Mouse (Mus musculus) c-Kit-positive CD71-negative TER-119-negative erythroid progenitor cells, embryonic 14.5 days (primary cell): ENCODE measurements around the gene Clba1.
A peak's percentile ranks its signal among the peaks of the same experiment; 100 is the strongest.

Experiments
- DNase-seq: peaks from one replicate; pipeline ENCODE4 v3.0.0-alpha.2; 2013; ENCODE audit warnings: low read depth

Clba1 gene

GRCm38 (mm10) chr12:112808587-112809364 lies at the start of gene Clba1:
Clba1 (plus strand) TSS chr12:112808937.
- peak; percentile 85 for DNase-seq

- DNase-seq: no peak
Measured at GRCm38 (mm10) chr12:112759471-112759870, 49.3 kb upstream of the Clba1 start.

- DNase-seq: peak; percentile 46
Measured at GRCm38 (mm10) chr12:112760154-112760926, 48.4 kb upstream of the Clba1 start, which contains the start of gene Pld4. Pld4 (plus strand) TSS chr12:112760655.

DNA sequence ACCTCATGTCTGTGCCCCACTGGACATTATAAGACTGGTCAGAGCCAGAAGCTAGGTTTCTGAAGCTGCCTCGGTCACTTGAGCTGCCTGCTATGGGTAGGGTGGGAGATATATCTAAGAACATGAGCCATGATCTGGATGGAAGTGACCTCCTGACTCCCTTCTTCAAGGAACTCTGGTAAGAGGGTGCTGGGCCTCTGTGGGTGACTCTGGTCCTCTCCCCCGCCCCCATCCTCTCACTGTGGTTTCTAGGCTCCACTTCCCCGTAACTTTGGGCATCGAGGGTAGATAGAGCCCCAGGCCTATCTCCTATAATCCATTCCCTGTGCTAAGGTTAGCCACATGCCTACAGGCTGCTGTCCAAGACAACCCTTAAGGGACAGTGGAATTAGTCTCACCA lies 47.3 kb upstream of the Clba1 start:
- no peak for DNase-seq

DNA sequence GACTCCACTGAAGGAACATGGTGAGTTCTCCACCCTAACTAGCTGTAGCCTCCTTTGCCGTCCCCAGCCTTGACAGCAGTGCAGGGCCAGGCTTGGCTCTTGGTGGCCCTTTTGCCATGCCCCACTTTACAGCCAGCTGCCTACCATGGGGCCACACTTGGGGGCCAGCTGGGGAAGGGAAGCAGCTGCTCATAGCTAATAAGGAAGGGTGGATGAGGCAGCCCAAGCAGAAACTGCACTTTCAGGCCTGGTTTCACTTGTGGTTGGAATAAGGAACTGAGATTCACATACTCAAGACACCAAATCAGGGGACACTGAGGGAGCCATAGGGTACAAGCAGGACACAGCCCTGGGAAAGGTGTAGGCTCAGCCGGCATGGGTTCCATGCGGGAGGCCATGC lies 46.7 kb upstream of the Clba1 start:
- DNase-seq: peak; percentile 35

DNA sequence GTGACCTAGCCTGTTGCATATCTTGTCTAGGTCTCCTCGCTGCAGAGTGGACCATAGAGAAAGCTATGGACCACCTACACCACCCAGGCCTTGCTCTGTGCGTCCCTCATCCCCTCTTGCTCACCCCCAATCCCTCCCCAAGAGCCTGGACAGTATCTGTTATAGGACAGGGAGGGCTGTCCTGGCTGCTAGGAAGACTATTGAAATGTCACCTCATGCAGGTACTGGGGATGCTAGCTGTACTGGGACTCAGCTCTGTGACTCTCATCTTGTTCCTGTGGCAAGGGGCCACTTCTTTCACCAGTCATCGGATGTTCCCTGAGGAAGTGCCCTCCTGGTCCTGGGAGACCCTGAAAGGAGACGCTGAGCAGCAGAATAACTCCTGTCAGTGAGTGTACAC lies 45.6 kb upstream of the Clba1 start:
- no peak for DNase-seq

GRCm38 (mm10) chr12:112764141-112764540 lies 44.6 kb upstream of the Clba1 start:
- DNase-seq: no peak

DNA sequence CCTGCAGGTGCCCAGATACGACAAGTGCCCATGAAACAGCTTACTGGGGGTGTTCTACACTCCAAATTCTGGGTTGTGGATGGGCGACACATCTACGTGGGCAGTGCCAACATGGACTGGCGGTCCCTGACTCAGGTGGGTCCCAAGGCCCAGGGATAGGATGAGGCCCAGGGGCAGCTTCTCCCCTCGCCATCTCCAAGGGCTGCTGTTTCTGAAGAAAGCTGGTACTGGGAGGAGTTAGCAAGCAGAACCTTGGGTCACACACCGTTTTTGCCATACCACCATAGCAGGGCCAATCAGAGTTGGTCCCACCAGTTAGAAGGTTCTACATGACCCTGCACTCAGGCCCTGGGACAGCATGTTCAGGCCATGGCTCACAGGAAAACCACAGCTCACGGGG lies 43.7 kb upstream of the Clba1 start:
- no peak for DNase-seq

DNA sequence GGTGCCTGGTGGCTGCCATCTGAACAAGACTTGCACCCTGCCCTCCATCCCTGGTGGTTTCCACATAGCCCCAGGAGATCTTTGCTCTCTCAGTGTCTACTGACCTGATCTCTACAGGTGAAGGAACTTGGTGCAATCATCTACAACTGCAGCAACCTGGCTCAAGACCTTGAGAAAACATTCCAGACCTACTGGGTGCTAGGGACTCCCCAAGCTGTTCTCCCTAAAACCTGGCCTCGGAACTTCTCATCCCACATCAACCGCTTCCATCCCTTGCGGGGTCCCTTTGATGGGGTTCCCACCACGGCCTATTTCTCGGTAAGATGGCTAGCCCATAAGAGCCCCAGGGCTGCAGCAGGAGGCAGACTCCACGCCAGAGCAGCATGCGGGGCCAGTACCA lies 42.2 kb upstream of the Clba1 start:
- no peak for DNase-seq

DNA sequence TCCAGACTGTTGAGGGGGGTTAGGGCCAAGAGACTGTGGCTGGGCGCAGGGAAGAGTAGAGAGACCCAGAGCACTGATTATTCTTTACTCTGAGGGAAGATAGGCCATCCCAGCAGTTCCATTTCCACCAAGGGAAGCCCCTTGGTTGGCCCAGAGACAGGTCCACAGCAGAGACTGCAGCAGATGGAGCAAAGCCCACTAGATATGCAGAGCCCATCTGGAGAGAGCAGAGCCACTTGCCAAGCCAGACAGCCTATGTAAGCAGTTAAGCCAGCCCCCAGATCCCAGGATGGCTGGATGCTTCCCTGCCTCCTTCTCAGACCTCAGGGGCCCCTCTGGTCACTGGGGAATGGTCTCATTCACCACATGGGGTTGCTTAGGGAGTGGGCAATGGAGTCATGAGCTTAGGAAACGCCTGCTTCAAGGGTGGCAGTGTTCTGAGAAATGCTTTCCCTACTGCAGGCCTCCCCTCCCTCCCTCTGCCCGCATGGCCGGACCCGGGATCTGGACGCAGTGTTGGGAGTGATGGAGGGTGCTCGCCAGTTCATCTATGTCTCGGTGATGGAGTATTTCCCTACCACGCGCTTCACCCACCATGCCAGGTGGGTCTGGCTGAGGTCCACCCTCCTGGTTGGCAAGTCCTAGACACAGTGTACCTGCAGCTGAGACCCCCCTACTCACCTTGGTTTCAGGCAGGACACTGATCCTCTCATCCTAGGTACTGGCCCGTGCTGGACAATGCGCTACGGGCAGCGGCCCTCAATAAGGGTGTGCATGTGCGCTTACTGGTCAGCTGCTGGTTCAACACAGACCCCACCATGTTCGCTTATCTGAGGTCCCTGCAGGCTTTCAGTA lies 41.5 kb upstream of the Clba1 start:
- no peak for DNase-seq

DNA sequence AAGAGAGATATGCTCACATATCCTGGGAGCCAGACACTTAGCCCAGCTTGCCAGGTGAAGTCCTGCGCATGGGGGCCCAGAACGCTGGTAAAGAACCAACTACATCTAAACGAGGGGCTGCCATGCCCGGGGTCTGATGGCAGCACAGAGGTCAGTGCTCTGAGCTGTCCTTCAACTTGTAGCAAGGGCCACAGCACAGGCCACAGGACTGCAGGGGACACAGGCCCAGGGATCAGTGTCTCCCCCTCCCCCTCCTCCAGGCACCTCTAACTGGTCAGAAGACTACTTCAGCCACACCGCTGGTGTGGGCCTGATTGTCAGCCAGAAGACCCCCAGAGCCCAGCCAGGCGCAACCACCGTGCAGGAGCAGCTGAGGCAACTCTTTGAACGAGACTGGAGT lies 40.6 kb upstream of the Clba1 start:
- no peak for DNase-seq

DNA sequence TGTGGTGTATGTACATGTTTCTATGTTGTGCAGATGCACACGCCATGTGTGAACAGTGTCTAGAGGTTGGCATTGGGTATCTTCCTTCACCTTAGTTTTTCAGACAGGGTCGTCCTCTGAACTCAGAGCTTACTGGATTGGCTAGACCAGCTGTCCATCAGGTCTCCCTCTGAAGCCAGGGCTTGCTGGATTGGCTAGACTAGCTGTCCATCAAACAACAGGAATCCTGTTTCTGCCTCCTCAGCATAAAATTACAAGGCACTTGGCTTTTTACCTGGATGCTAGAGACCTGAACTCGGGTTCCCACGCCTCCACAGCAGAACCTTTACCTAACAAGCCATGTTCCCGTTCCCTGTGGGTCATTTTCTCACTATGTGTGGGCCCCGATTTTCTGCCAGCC lies 39.7 kb upstream of the Clba1 start:
- no peak for DNase-seq

DNA sequence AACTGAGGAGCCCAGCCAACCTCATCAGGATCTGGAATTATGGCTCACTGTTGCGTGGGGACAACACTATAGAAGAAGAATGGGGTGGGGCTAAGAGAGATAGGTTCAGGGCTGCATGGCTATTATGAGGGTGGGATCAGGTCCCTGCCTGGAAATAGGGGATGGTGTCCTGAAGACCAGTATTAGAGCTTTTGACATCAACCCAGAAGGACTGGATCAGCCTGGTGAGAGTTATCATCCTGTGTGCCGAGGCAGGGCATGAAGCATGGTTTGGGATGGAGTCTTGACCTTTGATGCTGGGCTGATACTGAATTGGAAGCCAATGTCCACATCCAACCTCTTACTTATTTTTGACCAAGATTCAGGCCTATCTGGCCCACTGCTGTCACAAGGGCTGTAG lies 39.0 kb upstream of the Clba1 start:
- DNase-seq: no peak

GRCm38 (mm10) chr12:112770396-112770795 lies 38.3 kb upstream of the Clba1 start:
- DNase-seq: no peak

GRCm38 (mm10) chr12:112772306-112772705 lies 36.4 kb upstream of the Clba1 start:
- DNase-seq: no peak

DNA sequence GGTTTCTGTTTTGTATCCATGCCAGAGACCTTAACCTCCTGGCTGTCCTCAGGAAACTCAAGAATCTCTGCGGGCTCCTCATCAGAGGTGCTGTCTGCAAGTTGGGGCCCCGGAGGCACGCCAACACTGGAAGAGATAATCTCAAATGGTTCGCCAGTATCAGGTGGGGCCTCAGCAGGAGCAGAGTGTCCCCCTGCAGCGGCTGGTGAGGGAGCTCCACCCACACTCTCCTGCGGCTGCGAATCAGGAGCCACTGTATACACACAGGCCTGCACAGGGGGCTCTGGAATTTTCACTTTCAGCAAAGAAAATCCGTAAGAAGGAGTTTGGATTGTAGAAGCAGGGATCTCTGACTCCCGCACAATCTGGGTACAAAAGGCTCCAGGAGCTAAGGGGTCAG lies 35.4 kb upstream of the Clba1 start:
- no peak for DNase-seq

DNA sequence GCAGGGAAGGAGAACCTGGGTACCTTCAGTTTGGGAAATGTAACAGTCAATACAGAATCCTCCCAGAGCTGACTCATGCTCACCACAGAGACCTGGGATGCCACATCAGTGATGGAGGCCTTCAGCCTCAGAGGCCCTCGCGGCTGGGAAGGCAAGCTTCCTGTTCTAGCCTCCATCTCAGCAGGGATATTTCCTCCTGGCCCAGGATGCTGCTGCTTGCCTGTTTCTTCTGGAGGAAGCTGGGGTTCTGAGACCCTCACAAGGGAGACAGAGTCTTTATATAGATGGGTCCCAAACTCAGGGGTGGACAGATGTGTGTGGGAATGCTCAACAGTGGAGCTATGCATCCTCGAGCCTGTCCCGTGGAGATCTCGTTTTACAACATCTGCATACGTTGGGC lies 34.7 kb upstream of the Clba1 start:
- no peak for DNase-seq

DNA sequence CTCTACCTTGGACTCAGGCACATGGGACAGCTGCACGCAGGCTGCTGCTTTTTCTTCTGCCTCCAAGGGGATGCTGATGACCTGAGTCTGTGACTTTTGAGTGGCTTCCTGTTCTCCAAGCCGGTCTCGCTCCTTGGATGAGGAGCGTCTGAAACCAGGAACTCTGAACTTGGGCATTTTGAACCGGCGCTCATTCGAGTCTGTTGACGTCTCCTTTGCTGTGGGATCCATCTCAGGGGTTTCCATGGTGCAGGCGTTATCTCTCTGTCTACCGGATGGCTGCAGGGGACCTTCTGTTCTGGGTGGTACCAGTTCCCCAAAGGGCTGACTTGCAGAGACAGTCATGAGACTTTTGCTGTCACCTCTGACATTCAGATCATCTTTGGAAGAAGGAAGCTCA lies 34.3 kb upstream of the Clba1 start:
- no peak for DNase-seq

DNA sequence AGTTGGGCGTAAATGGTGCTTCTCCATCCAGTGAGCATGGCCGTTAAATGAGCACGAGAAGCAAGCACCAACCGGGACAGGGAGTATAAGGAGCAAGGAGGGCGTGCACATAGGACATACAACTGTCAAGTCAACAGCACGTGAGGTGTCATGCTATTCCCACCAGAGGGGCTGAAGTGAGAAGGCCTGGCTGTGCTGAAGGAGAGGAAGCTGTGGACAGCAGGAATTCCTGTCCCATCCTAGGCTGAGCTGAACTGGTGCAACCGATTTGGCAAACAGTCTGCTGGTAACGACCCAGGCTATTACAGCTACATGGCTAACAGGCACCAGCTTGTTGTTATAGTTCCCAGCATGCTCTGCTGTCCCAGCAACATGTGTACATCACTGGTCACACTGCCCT lies 17.7 kb upstream of the Clba1 start:
- no peak for DNase-seq

DNA sequence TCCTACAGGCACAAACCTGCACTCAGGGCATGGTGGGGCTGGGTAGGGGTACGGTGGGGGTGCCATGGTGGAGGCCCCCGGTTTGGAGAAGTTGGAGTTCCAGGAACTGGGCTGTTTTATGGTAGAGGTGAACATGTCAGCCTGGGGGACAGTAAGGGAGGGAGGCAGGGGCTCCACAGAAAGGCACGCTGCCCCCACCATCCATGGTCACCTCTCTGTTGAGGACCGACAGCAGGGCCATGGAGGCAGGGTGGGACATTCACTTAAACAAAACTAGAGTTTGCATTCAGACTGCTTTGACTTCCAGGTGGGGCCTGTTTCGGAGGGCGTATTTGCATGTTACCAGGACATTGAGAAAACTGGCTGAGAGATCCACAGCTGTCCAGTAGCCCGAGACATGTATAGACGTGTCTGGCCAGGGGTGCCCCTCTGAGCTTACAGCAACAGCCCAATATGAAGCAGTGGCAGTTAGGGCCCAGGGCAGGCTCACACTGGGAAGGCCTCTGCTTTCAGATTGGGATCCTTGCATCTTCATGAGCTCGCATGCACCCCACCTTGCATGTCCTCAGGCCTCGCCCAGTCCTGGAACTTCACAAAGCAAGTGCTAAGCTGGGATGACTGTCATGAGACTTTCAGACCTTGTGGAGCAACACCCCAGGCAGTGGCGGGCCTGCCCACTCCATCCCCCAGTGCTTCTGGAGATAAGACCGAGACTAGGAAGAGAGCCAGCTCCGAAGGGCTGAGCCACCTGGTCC lies 15.0 kb upstream of the Clba1 start:
- no peak for DNase-seq

DNA sequence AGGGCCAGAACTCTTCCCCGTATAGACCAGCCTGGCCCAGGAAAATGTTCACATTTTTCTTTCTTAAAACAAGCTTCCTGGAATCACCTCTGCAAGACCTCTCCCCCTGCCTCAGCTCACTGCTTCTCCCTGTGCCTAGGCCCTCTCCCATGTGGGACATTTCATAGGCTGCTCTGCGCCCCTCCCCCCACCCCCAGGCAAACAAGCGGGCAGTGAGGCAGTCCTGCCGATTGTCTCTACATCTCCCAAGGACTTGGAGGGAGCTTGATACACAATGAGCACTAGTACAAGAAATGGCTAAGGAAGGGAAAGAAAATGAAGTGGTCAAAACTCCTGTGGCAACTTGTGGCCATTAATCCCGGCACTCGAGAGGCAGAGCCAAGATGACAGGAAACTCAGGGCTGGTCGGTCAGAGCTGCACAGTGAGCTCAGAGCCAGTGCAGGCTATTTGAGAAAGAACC lies 14.4 kb upstream of the Clba1 start:
- no peak for DNase-seq

- no peak for DNase-seq
Measured at GRCm38 (mm10) chr12:112794998-112795397, 13.7 kb upstream of the Clba1 start.
